10 mouse cellular contexts compared by ENCODE assay signal in the genomic region with DNA sequence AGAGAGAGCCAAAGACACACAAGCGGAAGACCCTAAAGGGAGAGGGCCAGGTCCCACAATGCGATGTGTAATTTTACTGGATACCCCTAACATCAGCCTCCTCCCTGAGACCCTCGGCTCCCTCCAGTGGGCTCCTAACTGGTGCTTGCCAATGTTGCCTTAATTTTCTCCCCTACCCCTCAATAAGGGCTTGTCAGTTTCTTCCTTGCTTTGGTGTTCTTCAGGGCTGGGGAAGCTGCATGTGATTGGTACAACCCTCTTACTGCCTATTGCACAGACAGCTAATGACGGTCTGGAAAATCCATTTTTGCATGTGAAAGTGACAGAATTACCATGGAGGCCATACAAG. TPM values are rescaled to one million over a fixed set of nuclear protein-coding genes. Genes with fewer than 3 reads are reported as not detected.
A peak's percentile ranks its signal among the peaks of the same experiment; 100 is the strongest.
DNase-seq lines count a peak whose midpoint lies in the region; ATAC-seq and TF ChIP-seq lines count a peak whose summit lies in the region.
"Had no signal": no experiment of that assay in that cellular context is flagged by ENCODE, and none has a peak within 500 bp of the region (broad histone marks: within the 10 kb centered on the region; RNA-seq: fewer than 3 reads in every experiment).

No protein-coding gene starts in this region.

- H3K27ac ChIP-seq in lung, embryonic 16.5 days (ENCODE audit: low read length) = peak overlapping the region; percentile 89
- no peak overlapping the region for H3K27ac ChIP-seq in forebrain, embryonic 11.5 days (ENCODE audit: low read depth, low read length)
- H3K27ac ChIP-seq in limb, embryonic 12.5 days = peak overlapping the region; percentile 80
- peak overlapping the region; percentile 49 for H3K27ac ChIP-seq in olfactory bulb, adult 2 months (ENCODE audit: insufficient read depth, low read depth, low read length)

- 13% methylated on average over 4 of the region's 4 CpGs for WGBS in lung, embryonic 16.5 days
- WGBS in forebrain, embryonic 11.5 days = 73% methylated on average over 4 of the region's 4 CpGs
- 40% methylated on average over 4 of the region's 4 CpGs for WGBS in limb, embryonic 12.5 days
- 22% methylated on average over 4 of the region's 4 CpGs for WGBS in olfactory bulb, adult 2 months

- H3K36me3 ChIP-seq in lung, embryonic 16.5 days (ENCODE audit: control insufficient read depth, insufficient read depth, low read length) = no peaks in the 10 kb centered on the region
- no peaks in the 10 kb centered on the region for H3K36me3 ChIP-seq in forebrain, embryonic 11.5 days (ENCODE audit: control insufficient read depth, insufficient read depth, low read length)
- peaks cover 10% of the 10 kb centered on the region; the same call in 1 of the 2 replicates for H3K36me3 ChIP-seq in limb, embryonic 12.5 days

- peak overlapping the region; percentile 44 for H3K9ac ChIP-seq in lung, embryonic 16.5 days (ENCODE audit: low read length)
- no peak overlapping the region for H3K9ac ChIP-seq in forebrain, embryonic 11.5 days (ENCODE audit: low read length)
- peak overlapping the region; percentile 42; the same call in 1 of the 2 replicates for H3K9ac ChIP-seq in limb, embryonic 12.5 days (replicated peaks)

- H3K4me3 ChIP-seq in lung, embryonic 16.5 days (ENCODE audit: low read length) = peak overlapping the region; percentile 70
- peak overlapping the region; percentile 5; the same call in 1 of the 2 replicates for H3K4me3 ChIP-seq in forebrain, embryonic 11.5 days (ENCODE audit: low read depth, low read length)
- peak overlapping the region; percentile 80 for H3K4me3 ChIP-seq in limb, embryonic 12.5 days (replicated peaks)
- peak overlapping the region; percentile 44 for H3K4me3 ChIP-seq in olfactory bulb, adult 2 months (ENCODE audit: insufficient read depth, low read depth, low read length)
- H3K4me3 ChIP-seq: erythroblast, embryonic 14.5 days had no signal

- no peak for DNase-seq in lung, postnatal 10 days
- DNase-seq in forebrain, embryonic 11.5 days (ENCODE audit: low spot score) = no peak
- DNase-seq in thymus, postnatal 10 days (ENCODE audit: low spot score in 2 of 2) = no peak
- DNase-seq in frontal cortex, postnatal 25 days (ENCODE audit: low spot score in 2 of 2) = no peak
- DNase-seq in right cerebral cortex, postnatal 36 days (ENCODE audit: low spot score in 2 of 2) = no peak
- DNase-seq: thymus, postnatal 36 days had no signal

- H3K4me1 ChIP-seq in lung, embryonic 16.5 days (replicated peaks; ENCODE audit: control insufficient read depth, insufficient read depth, low read length) = peaks cover 44% of the 10 kb centered on the region
- peaks cover 14% of the 10 kb centered on the region; the same call in 1 of the 2 replicates for H3K4me1 ChIP-seq in forebrain, embryonic 11.5 days (replicated peaks; ENCODE audit: control insufficient read depth, insufficient read depth, low read length)
- peaks cover 65% of the 10 kb centered on the region for H3K4me1 ChIP-seq in limb, embryonic 12.5 days (replicated peaks)
- peaks cover 42% of the 10 kb centered on the region for H3K4me1 ChIP-seq in olfactory bulb, adult 2 months (ENCODE audit: control insufficient read depth, insufficient read depth, low read length)

- no peak for TF ChIP-seq CTCF in olfactory bulb, adult 2 months (IDR thresholded peaks at IDR 0.05; ENCODE audit: insufficient read depth, low read depth, low read length)

- H3K4me2 ChIP-seq in lung, embryonic 16.5 days (ENCODE audit: low read depth, low read length) = peak overlapping the region; percentile 80
- peak overlapping the region; percentile 98; the same call in 1 of the 2 replicates for H3K4me2 ChIP-seq in forebrain, embryonic 11.5 days (ENCODE audit: low read depth, low read length, severe bottlenecking)
- H3K4me2 ChIP-seq in limb, embryonic 12.5 days = peak overlapping the region; percentile 92

- no peak for ATAC-seq in lung, embryonic 16.5 days (ENCODE audit: low read depth)
- no peak for ATAC-seq in forebrain, embryonic 11.5 days (replicated peaks; ENCODE audit: low FRiP score)
- ATAC-seq in limb, embryonic 12.5 days (ENCODE audit: insufficient number of reproducible peaks, insufficient read depth, low FRiP score, low TSS enrichment, low read depth) = no peak

- H3K9me3 ChIP-seq in lung, embryonic 16.5 days (ENCODE audit: control insufficient read depth, low read length) = no peaks in the 10 kb centered on the region
- no peaks in the 10 kb centered on the region for H3K9me3 ChIP-seq in forebrain, embryonic 11.5 days (ENCODE audit: control insufficient read depth, low read length)
- no peaks in the 10 kb centered on the region for H3K9me3 ChIP-seq in limb, embryonic 12.5 days

- no peaks in the 10 kb centered on the region for H3K27me3 ChIP-seq in lung, embryonic 16.5 days (ENCODE audit: control insufficient read depth, insufficient read depth, low read depth, low read length)
- H3K27me3 ChIP-seq in forebrain, embryonic 11.5 days (ENCODE audit: control insufficient read depth, insufficient read depth, low read length) = no peaks in the 10 kb centered on the region
- no peaks in the 10 kb centered on the region for H3K27me3 ChIP-seq in limb, embryonic 12.5 days

- no peak for TF ChIP-seq POLR2A in olfactory bulb, adult 2 months (IDR thresholded peaks at IDR 0.05; ENCODE audit: insufficient read depth, low read depth, low read length)

RNA-seq across cellular contexts. Expression of gene Lrrc75a, which starts 1.9 kb away (rescaled TPM):
- polyA plus RNA-seq in lung, embryonic 16.5 days (2015; fragmentation: Nextera tagmentation; extraction: Ambion mirVana) = 10.6 and 11.8 TPM in 2 replicates
- polyA plus RNA-seq in forebrain, embryonic 11.5 days (2014; fragmentation: Nextera tagmentation; extraction: Ambion mirVana) = 14.3 and 20.7 TPM in 2 replicates
- 19.2 and 23.2 TPM in 2 replicates for polyA plus RNA-seq in limb, embryonic 12.5 days (2016; fragmentation: Nextera tagmentation; extraction: Ambion mirVana)
- polyA plus RNA-seq in olfactory bulb, adult 2 months (2012; ENCODE audit: insufficient read depth, insufficient read length, low replicate concordance, missing spikeins) = not detected in 2 replicates

RNA-seq across cellular contexts. Expression of gene Mmgt2, which starts 2.0 kb away (rescaled TPM):
- polyA plus RNA-seq in lung, embryonic 16.5 days (2015; fragmentation: Nextera tagmentation; extraction: Ambion mirVana) = 34.6 and 38.1 TPM in 2 replicates
- polyA plus RNA-seq in forebrain, embryonic 11.5 days (2014; fragmentation: Nextera tagmentation; extraction: Ambion mirVana) = 37.8 and 41.1 TPM in 2 replicates
- polyA plus RNA-seq in limb, embryonic 12.5 days (2016; fragmentation: Nextera tagmentation; extraction: Ambion mirVana) = 59.9 and 61.2 TPM in 2 replicates
- polyA plus RNA-seq in olfactory bulb, adult 2 months (2012; ENCODE audit: insufficient read depth, insufficient read length, low replicate concordance, missing spikeins) = not detected in 2 replicates

Comparison
In these comparisons a context has a peak if more than half of its experiments do, and no peak if none do; other contexts are left out.
1. H3K4me3 ChIP-seq: peak in every context shown above with its lines; median percentile 80 in limb, embryonic 12.5 days; 70 in lung, embryonic 16.5 days; 44 in olfactory bulb, adult 2 months; 5 in forebrain, embryonic 11.5 days.
2. RNA of gene Lrrc75a, which starts 1.9 kb away (polyA plus RNA-seq): 19.2 to 23.2 TPM in limb, embryonic 12.5 days, 14.3 to 20.7 TPM in forebrain, embryonic 11.5 days and 10.6 to 11.8 TPM in lung, embryonic 16.5 days; not detected in olfactory bulb, adult 2 months; every median in the first group is over 10 times any median in the second.
3. RNA of gene Mmgt2, which starts 2.0 kb away (polyA plus RNA-seq): 59.9 to 61.2 TPM in limb, embryonic 12.5 days, 34.6 to 38.1 TPM in lung, embryonic 16.5 days and 37.8 to 41.1 TPM in forebrain, embryonic 11.5 days; not detected in olfactory bulb, adult 2 months; every median in the first group is over 10 times any median in the second.
4. Peak in every context shown above with its lines, with median percentiles within 50 percentile points of each other: H3K4me2 ChIP-seq.